Mouse (Mus musculus) 3134 (cell line): ENCODE measurements around the gene Cemip2.

Source experiments
- DNase-seq: peaks from one replicate; pipeline ENCODE4 v3.0.0-alpha.2; 2011; ENCODE audit warnings: low spot score; ENCODE audit not compliant: insufficient read length; ENCODE audit errors: extremely low read depth

Gene Cemip2

GRCm38 (mm10) chr19:21805305-21805704 is 27.2 kb downstream of the Cemip2 start:
- no peak for DNase-seq

GRCm38 (mm10) chr19:21810135-21810534 is 32.0 kb downstream of the Cemip2 start:
- DNase-seq: no peak

GRCm38 (mm10) chr19:21813560-21813959 is 35.4 kb downstream of the Cemip2 start:
- DNase-seq: no peak

- peak; percentile 63 for DNase-seq
Measured at GRCm38 (mm10) chr19:21814433-21815020, 36.4 kb downstream of the Cemip2 start.

- DNase-seq: no peak
Measured at GRCm38 (mm10) chr19:21816260-21816659, 38.1 kb downstream of the Cemip2 start.

- DNase-seq: no peak
Measured at GRCm38 (mm10) chr19:21818021-21818725, 40.0 kb downstream of the Cemip2 start.

- DNase-seq: peak; percentile 22
Measured at GRCm38 (mm10) chr19:21819585-21819984, 41.4 kb downstream of the Cemip2 start.

GRCm38 (mm10) chr19:21820126-21820525 is 42.0 kb downstream of the Cemip2 start:
- peak; percentile 14 for DNase-seq

GRCm38 (mm10) chr19:21821877-21822276 is 43.7 kb downstream of the Cemip2 start:
- DNase-seq: no peak

GRCm38 (mm10) chr19:21824146-21824545 is 46.0 kb downstream of the Cemip2 start:
- DNase-seq: no peak

- DNase-seq: no peak
Measured at GRCm38 (mm10) chr19:21825128-21825885, 47.2 kb downstream of the Cemip2 start.

- no peak for DNase-seq
Measured at GRCm38 (mm10) chr19:21833416-21833992, 55.4 kb downstream of the Cemip2 start.

GRCm38 (mm10) chr19:21834952-21835351 is 56.8 kb downstream of the Cemip2 start:
- no peak for DNase-seq

- DNase-seq: no peak
Measured at GRCm38 (mm10) chr19:21850721-21851120, 72.6 kb downstream of the Cemip2 start.

GRCm38 (mm10) chr19:21854526-21855228 is 76.5 kb downstream of the Cemip2 start:
- no peak for DNase-seq

GRCm38 (mm10) chr19:21855421-21856128 is 77.4 kb downstream of the Cemip2 start:
- DNase-seq: no peak

- no peak for DNase-seq
Measured at GRCm38 (mm10) chr19:21858846-21859521, 80.8 kb downstream of the Cemip2 start.

- no peak for DNase-seq
Measured at GRCm38 (mm10) chr19:21860132-21860531, 82.0 kb downstream of the Cemip2 start.

- no peak for DNase-seq
Measured at GRCm38 (mm10) chr19:21860894-21861293, 82.8 kb downstream of the Cemip2 start.
